Mouse (Mus musculus) spleen, adult 2 months (tissue): Measurements from ENCODE around the gene Paxip1.

Source experiments
- CTCF ChIP-seq: fragments of 200-500 bp; IDR thresholded peaks from 2 replicates; pipeline ENCODE4 v1.5.1; 2011; ENCODE audit warnings: mild to moderate bottlenecking, inconsistent platforms; ENCODE audit not compliant: insufficient read depth, insufficient read length, insufficient replicate concordance; ENCODE audit errors: extremely low read depth
- POLR2A ChIP-seq: fragments of 200-500 bp; IDR thresholded peaks from 2 replicates; pipeline ENCODE4 v1.6.1; 2011; ENCODE audit warnings: low read depth, low read length, inconsistent platforms

GRCm38 (mm10) chr5:27716026-27716425 lies 75.5 kb downstream of the Paxip1 start:
- TF ChIP-seq CTCF = no peak
- no peak for TF ChIP-seq POLR2A
